Mouse (Mus musculus): ENCODE measurements around the gene Mfsd2a. TPM values are rescaled to one million over a fixed set of nuclear protein-coding genes. Genes with fewer than 3 reads are reported as not detected.
A peak's percentile ranks its signal among the peaks of the same experiment; 100 is the strongest.

Mfsd2a gene
- total RNA-seq, 2 experiments from 2014 or later = 45.8 to 49.1 TPM

- Histone ChIP-seq H3K27ac (no peak overlapping the region), H3K4me3 (no peak overlapping the region)
- no peak for DNase-seq (ENCODE audit: low spot score in 2 of 2)
- TF ChIP-seq CTCF (conservative IDR thresholded peaks at IDR 0.05) = no peak
These were observed 10.7 kb upstream of the Mfsd2a start for GRCm38 (mm10) chr4:122971646-122972045.

- no peak for TF ChIP-seq CTCF (conservative IDR thresholded peaks at IDR 0.05)
- H3K4me3 ChIP-seq = no peak overlapping the region
- H3K27ac ChIP-seq = no peak overlapping the region
These were observed 10.2 kb upstream of the Mfsd2a start for GRCm38 (mm10) chr4:122971191-122971590.

DNA sequence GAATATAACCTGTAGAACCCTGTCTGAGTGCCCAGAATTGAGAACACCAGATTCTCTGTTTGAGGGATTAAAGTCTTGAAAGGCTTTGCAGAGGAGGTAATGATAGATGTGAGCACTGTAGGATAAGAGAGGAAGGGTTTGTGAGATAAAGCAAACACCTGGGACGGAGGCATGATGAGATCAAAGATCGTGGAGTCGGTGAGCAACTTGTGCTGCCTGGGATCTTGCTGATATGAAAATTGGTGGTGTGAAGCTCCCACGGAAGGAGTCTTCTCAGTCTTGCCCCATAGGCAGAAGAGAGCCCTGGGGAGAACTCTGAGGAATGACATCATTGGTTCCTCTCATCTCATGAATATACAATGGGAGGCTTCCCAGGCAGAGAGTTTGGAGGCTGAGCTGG is 7.1 kb upstream of the Mfsd2a start:
- Histone ChIP-seq H3K27ac (no peak overlapping the region), H3K4me3 (no peak overlapping the region)
- no peak for TF ChIP-seq CTCF (conservative IDR thresholded peaks at IDR 0.05)
- no peak for DNase-seq (ENCODE audit: low spot score in 2 of 2)

More at GRCm38 (mm10) chr4:122971191-122971590, 10.2 kb upstream of the Mfsd2a start:
- DNase-seq (ENCODE audit: low spot score in 2 of 2) = no peak

DNA sequence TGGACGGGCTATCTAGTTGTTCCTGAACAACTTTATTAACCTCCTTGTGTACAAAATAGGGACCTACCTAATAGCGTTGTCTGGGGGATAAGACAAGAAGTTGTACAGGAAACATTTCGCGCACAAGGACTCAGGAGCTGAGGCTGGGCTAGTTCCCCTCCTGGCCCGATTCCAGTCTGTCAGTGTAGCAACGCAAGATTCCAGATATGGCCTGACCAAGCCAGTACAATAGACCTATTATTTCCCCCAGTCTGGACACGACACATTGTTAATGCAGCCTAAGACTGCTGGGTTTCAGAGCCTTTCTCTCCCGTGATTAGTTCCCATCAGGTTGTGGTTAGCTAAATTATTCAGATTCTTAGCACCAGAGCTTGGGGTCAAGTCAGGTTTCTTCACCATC is 1.8 kb upstream of the Mfsd2a start:
- TF ChIP-seq CTCF (conservative IDR thresholded peaks at IDR 0.05) = no peak
- Histone ChIP-seq H3K4me3 (no peak overlapping the region), H3K27ac (no peak overlapping the region)
- DNase-seq (ENCODE audit: low spot score in 2 of 2) = no peak

- DNase-seq (ENCODE audit: low spot score in 2 of 2) = no peak
- Histone ChIP-seq H3K27ac (peak overlapping the region; percentile 89; the same call in 1 of the 2 replicates), H3K4me3 (peak overlapping the region; percentile 86)
- TF ChIP-seq CTCF (conservative IDR thresholded peaks at IDR 0.05) = no peak
These were observed 601 bp upstream of the Mfsd2a start for GRCm38 (mm10) chr4:122961589-122961988.

DNA sequence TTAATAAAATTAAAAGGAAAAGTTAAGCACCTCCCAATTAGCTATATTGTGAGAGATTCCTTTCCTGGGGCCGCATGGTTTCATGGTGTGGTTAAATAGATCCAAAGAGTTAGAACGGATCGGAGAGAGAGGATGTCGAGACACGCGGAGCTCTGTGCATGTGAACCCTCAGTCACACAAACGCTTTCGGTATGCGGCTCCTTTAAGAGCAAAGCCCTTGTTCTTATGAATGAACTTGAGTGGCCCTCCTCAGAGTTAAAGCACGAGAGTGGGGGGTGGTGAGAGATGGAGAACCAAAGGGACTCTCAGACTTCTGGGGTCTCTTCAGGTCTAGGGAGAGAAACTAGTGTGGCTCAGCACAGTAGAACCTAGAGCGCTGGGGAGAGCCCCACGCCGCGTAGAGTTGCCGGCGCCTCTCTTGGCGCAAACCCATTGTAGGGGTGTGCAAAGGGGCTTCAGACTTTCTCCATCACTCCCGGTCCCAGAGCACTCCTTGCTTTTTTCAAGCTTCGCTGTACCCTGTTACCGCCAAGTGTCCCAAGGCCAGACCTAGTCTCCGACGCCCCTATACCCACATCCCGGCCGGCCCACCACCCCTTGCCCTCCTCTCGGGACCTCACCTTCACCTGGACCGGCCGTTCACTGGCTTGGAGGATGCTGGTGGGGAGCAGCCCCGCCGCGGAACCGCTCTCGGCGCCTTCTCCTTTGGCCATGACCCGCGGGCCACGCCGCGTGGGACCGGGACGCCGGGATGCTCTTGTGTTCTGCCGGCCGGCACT is 478 bp downstream of the Mfsd2a start:
- DNase-seq (ENCODE audit: low spot score in 2 of 2) = no peak
- H3K4me3 ChIP-seq = peak overlapping the region; percentile 86
- peak overlapping the region; percentile 89 for H3K27ac ChIP-seq
- no peak for TF ChIP-seq CTCF (conservative IDR thresholded peaks at IDR 0.05)

GRCm38 (mm10) chr4:122959816-122960215 is 1.2 kb downstream of the Mfsd2a start:
- no peak for DNase-seq (ENCODE audit: low spot score in 2 of 2)
- TF ChIP-seq CTCF (conservative IDR thresholded peaks at IDR 0.05) = no peak
- peak overlapping the region; percentile 89 for H3K27ac ChIP-seq
- peak overlapping the region; percentile 86 for H3K4me3 ChIP-seq

DNA sequence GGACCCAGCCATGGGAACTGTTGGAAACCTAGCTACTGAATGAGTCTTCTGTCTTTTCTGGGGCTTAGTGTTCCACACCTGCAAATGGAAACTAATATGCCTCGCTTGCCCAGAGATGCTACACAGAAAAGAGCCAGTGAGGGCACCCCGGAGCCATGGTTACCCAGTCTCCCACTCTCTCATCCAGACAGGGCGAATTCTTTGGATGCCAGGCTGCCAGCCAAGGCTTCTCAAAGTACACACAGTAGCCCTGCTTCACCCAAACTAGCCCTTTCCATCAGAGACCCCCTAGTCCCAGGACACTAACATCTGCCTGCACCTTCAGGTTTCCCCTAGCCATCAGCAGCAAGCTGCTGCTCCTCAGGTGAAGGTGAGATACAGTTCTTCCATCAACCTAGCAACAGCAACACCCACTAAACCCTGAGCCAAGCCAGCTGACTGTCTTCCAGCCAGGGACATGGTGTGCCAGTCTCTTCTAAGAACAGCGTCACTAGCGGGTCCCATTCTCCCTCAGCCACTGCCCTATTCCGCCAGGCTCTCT is 2.4 kb downstream of the Mfsd2a start:
- H3K4me3 ChIP-seq = peak overlapping the region; percentile 86
- no peak for TF ChIP-seq CTCF (conservative IDR thresholded peaks at IDR 0.05)
- H3K27ac ChIP-seq = peak overlapping the region; percentile 89
- peak; percentile 57 to 63 for DNase-seq (ENCODE audit: low spot score in 2 of 2)

- peak overlapping the region; percentile 88 for H3K27ac ChIP-seq
- DNase-seq (ENCODE audit: low spot score in 2 of 2) = no peak
- TF ChIP-seq CTCF (conservative IDR thresholded peaks at IDR 0.05) = no peak
These were observed 4.7 kb downstream of the Mfsd2a start for GRCm38 (mm10) chr4:122956301-122956700.

DNA sequence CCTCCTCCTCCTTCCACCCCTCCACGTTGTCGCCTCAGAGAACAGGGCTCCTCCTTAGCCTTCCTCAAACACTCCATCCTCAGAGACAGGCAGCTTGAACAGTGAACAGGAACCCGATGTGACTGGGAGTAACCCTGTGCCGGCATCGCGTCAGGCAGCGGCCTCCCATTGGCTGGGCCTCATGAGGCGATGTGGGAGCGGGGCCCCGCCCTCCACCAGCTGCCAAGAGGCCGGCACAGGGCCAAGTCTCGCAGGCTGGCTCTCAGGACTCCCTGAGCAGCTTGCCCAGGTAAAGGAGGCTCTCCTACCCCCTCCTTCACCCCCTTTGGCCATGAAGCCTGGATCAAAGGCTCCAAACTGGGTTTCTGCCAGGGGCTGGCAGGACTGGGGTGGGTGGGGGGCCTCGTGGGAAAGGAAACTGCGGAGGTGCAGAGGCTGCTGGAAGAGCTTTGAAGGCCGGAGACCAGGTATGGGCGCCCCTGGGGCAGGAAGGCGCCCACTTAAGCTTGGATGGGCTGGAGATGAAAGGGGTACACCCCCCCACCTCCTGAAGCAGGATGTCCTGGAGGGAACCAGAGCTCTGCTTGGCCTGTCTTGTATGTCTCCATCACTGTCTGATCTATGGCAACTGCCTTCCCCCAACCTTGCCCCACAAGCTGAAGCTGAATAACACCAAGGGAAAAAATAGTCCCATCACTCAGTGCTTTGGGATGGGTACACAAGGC is 5.4 kb downstream of the Mfsd2a start:
- peak; percentile 87 for DNase-seq (ENCODE audit: low spot score in 2 of 2)
- no peak for TF ChIP-seq CTCF (conservative IDR thresholded peaks at IDR 0.05)
- peak overlapping the region; percentile 34 for H3K4me3 ChIP-seq
- peak overlapping the region; percentile 88 for H3K27ac ChIP-seq

More at GRCm38 (mm10) chr4:122956301-122956700, 4.7 kb downstream of the Mfsd2a start:
- no peak overlapping the region for H3K4me3 ChIP-seq

DNA sequence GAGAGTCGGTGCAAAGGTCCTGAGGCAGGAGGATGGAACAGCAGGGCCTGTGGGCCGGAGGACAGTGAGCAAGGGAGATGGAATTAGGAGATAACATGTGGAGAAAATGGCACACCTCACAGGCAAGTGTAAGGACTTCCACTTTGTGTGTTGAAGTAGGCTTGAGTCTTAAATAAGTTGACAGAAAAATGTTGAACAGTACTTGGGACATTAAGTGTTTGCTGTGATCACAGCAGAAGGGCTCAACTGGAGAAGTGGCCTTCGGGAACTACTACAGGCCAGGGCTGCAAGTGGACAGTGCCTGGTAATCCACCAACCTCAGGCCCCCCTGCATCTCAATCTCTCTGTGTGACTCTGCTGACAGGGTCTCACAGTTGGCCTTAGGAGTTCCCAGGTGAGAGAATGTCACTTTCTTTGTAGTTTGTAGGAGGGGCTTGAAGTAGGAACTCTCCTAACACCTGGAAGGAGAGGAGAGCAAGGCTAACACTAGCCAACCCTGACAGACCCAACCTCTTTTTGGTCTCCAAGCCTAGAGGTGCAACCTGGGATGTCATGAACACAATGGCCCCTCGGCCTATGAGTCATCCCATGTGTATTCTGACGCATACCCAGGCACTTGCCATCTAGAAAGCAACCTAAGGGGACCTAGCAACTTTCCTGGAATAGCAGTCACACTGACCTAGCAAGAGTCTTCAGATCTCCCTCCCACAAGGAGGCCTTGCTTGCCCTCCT is 6.1 kb downstream of the Mfsd2a start:
- H3K4me3 ChIP-seq = peak overlapping the region; percentile 34
- peak overlapping the region; percentile 88 for H3K27ac ChIP-seq
- TF ChIP-seq CTCF (conservative IDR thresholded peaks at IDR 0.05) = no peak
- no peak for DNase-seq (ENCODE audit: low spot score in 2 of 2)

GRCm38 (mm10) chr4:122949096-122949495 is 11.9 kb downstream of the Mfsd2a start:
- no peak for TF ChIP-seq CTCF (conservative IDR thresholded peaks at IDR 0.05)
- Histone ChIP-seq H3K4me3 (no peak overlapping the region), H3K27ac (no peak overlapping the region)
- DNase-seq (ENCODE audit: low spot score in 2 of 2) = no peak

DNA sequence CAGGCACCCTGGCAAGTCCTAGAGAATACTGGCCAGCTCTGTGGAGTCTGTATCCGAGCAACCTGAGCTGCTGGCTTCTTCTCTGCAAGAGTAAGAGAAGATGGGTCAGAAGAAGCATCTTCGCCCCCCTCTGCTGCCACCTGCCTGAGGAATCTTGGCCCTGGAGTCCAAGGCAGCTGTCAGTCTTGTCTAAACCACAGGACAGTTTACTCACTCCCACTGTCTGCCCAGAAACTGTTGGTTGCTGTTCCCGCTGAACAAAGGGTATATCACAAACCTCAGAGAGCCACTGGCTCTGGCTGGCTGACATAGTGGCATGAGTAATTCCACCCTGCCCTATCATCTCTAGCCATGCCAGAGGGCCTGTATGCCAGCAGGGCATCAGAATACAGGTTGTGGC is 13.8 kb downstream of the Mfsd2a start:
- DNase-seq (ENCODE audit: low spot score in 2 of 2) = no peak
- no peak for TF ChIP-seq CTCF (conservative IDR thresholded peaks at IDR 0.05)
- H3K4me3 ChIP-seq = no peak overlapping the region
- no peak overlapping the region; the same call in 1 of the 2 replicates for H3K27ac ChIP-seq
